Mouse (Mus musculus) urinary bladder, postnatal 10 days (tissue): ENCODE measurements around the gene Car12.
A peak's percentile ranks its signal among the peaks of the same experiment; 100 is the strongest.

Experiments used
- DNase-seq: peaks from one replicate; pipeline ENCODE4 v3.0.0; 2022; ENCODE audit warnings: low spot score

The Car12 gene

DNA sequence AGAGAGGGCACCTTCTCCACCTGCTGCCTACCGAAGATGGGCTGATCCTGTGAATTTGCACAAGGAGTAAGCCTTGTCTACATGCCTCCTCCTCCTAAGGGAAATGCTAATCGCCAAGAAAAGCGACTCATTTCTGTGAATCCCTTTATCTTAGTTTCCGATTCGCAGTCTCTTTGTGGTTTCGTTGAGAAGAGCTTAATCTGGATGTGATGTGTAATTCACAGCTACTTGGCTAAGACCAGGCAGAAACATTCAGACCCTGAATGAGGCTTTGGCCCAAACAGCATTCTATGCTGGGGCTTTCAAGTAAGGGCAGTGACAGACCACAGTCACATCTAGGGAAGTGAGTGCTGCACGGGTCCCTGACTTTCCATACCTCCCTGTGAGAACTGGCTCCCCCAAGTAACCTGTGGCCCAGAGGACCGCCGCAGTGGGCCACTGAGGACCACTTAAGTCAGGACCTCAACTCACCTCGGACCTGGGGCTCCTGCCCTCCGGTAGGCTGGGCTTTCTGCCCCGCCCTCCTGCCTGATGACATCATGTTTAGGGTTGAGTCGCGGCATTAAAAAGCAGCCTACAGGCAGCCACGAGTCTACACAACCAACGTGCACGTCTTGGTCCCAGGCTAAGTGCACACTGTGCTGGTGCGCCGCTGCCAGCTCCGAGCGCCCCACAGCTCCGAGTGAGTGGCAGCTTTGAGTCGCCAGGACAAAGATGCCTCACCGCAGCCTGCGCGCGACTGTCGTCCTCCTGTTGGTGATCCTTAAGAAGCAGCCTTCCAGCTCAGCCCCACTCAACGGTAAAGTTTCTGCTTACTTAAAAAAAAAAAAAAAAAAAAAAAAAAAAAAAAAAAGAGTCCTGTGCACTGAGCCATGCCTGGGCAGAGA, at the start of gene Car12:
TSS of gene Car12 (plus strand) at position 552 of the 887 bp plus-strand sequence.
- no peak for DNase-seq

DNA sequence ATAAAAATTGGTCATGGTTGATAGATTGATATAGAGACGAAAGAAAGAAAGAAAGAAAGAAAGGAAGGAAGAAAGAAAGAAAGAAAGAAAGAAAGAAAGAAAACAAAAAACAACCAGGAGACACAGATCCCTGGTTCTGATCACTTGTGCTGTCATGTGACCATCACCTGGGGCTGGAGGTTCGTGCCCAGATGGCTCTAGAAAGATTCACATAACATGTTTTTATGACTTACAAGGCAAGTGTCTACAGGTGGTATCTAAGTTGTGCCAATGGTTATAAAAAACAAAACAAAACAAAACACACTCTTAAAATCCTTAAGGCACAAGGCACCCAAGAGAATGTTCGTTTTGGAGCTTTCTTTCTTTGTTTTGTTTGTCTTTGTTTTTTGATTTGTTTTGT, 49.7 kb upstream of the Car12 start:
- no peak for DNase-seq

DNA sequence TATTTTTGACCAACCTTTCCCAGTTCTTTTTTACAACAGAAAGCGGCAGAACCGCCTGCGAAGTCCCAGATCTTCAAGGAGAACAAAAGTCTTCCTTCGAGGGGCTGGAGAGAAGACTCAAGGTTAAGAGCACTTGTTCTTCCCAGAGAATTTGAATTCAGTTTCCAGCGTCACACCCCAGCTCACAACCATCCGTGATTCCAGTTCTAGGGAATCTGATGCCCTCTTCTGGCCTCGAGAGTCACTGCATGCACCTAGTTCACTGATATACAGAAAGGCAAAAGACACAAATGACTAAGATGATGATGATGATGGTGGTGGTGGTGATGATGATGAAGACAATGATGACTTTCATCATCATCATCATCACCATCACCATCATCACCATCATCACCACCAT, 48.9 kb upstream of the Car12 start:
- DNase-seq = no peak

DNA sequence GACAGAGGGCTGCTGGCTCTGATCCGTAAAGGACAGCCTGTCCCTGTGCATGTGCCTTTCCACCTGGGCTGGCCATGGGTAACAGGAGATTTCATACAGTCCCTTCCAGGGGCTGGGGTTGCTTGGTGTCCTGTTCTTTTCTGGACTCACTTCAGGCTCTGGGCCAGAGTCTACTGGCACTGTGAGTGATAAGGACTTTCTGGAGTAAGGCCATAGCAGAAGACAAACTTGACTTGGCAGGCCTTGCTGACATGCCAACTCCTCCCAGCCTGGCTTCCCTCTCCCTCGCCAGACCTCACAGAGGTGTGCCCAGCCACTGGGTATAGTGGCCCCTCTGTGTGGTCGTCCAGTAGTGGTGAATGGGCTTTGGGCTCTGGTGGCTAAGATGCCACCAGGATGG, 47.3 kb upstream of the Car12 start:
- no peak for DNase-seq

DNA sequence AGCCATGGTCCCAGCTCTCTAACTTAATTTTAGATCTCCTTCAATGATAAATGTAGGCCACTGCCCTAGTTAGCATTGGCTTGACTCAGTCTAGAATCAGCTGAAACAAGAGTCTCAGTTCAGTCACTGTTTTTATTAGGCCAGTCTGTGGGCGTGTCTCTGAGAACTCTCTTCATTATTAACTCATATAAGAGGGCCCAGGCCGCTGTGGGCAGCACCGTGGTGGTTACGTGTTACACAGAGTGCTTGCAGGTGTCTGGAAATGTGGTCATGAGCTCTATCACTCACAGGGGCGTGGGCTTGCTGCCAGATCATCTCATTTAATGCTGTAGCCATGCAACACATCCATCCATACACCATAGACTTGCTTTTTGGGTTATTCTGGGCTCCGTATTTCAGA, 46.4 kb upstream of the Car12 start:
- DNase-seq = no peak

DNA sequence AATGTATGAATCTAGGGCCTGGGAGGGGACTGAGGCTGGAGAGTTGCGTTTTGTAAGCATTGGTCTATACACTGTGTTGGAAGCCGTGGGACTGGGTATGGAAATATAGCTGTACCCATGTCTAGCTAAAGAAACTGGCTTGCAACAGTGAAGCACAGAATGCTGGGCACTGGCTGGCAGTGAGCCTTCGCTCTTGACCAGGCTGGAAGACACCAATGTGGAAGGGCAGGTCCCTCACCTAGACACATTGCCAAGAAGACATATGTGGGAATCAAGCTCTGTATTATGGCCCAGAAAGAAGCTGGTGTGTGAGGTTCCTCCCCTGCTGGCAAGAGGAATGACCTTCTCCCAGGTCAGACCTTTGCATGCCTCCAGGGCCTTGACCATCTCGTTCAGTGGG, 45.6 kb upstream of the Car12 start:
- DNase-seq = no peak

DNA sequence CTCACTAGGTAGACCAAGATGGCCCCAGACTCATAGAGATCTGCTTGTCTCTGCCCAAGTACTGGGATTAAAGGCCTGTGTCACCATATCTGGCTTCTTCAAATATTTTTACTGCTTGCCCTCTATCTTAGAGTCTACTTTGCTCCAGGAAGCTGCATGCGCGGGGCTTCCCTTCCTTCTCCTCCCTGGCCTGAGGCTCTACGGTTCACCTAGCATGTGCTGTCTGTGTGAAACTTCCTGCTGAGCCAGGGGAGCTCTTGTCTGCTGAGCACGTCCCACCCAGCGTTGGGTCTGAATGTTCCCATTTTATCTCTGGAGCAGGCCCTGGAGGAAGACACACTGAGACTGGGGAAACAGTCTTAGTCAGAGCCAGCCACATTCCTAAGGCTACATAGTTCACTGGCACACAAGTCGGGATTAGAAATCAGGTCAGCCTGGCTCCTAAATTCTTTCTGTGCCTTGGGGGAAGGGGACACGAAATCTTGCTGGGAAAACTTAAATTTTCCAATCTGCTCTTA, 43.9 kb upstream of the Car12 start:
- DNase-seq = no peak

DNA sequence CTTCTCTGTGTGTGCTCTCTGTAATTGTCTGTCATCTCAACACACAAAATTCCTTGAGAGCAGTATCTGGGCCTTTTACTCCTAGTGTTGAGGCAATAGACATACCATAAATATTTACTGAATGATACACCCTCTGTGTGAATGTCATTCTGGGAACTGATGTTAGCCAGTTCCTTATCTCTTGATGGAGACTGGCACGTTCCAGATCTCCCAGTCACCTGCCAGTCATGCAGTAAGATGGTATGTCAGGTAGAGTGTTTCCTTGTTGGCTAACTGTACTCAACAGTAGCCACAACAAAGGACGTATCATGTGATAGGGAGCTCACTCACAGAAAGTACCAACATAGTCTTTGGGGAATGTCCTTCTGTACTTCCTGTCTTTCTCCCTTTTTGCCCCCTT, 39.7 kb upstream of the Car12 start:
- no peak for DNase-seq

DNA sequence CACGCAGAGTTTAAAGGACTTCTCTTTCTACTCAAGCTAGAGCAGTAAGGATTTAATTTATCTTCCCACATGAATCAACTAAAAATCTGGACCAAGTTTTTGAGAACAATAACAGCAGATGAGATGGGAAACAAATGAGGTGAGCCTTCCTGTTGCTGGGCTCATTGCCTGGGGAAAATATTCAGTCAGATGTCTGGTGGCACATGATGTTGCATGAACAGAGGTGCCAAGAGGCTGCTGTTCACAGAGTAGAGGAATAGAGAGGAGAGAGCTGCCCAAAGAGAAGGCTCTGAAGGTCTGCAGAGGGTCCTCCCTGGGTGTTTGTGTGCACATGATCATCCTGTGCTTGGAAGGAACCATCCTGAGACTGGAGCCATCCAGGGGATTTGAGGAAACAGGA, 37.9 kb upstream of the Car12 start:
- DNase-seq = no peak

DNA sequence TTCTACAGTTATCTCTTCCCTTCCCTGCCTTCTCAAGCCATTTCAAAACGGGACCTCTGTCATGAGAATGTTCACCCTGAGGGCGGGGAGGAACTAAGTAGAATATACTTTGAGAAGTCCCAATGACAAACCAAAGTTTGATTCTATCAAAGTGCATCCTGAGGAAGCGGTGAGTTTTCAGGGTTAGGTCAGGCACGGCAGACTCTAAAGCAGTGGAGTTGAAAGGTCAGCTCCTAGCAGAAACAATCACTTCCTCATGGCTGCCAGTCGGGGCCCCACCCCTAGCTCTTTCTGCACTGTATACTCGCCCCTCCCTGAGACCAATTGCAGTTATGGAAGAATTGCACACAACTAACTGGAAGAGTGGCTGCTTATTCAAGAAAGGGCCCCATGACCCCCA, 33.4 kb upstream of the Car12 start:
- DNase-seq = no peak

DNA sequence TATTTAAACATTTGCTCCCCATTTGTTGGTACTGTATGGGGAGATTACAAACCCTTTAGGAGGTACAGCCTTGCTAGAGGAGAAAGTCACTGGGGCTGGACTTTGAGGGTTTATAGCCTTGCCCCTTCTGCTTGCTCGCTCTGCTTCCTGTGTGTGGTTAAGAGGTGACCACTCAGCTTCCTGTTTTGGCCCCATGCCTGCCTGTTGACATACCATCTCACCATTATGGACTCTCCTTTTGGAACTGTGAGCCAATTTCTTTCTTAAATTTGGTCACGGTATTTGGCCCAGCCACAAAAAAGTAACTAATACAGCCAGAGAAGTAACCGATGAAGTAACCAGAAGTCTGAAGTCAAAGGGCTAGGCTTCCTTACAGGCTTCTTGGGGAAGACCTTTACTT, 30.7 kb upstream of the Car12 start:
- DNase-seq = no peak

DNA sequence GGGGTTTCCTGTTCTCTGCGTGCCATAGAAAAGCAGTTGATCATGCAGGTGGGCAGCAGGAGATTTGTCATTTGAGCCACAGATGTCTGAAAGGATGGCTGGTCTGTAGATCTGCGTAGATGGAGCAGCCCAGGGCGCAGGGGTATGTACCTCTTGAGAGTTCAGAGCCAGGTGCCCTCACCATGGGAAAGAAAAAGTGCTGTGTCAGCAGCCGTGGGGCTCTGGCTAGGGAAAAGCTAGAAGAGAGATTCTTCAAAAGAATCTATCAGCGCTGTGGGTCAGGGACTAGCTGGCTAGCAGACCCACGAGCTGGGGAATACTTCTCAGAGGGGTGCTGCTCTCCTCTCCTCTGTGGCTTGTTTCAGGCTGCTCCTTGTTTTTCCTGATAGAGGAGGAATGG, 27.8 kb upstream of the Car12 start:
- no peak for DNase-seq

DNA sequence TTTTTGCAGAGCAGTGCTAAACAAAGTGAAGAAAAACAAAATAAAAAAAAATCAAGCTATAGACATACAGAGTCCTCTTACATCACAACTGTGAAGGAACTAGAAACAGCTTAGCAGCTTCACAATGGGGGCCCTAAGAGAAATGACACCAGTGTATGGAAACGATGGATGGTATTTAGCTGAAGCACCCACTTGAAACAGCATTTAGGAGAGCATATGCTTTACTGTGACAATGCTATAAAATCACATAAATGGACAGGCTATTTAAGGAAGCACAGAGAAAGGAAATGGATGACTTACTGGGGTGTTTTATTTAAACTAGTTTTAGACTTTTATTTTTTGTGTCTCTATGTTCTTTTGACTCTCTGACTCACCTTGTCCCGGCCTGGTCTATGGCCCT, 25.8 kb upstream of the Car12 start:
- no peak for DNase-seq

DNA sequence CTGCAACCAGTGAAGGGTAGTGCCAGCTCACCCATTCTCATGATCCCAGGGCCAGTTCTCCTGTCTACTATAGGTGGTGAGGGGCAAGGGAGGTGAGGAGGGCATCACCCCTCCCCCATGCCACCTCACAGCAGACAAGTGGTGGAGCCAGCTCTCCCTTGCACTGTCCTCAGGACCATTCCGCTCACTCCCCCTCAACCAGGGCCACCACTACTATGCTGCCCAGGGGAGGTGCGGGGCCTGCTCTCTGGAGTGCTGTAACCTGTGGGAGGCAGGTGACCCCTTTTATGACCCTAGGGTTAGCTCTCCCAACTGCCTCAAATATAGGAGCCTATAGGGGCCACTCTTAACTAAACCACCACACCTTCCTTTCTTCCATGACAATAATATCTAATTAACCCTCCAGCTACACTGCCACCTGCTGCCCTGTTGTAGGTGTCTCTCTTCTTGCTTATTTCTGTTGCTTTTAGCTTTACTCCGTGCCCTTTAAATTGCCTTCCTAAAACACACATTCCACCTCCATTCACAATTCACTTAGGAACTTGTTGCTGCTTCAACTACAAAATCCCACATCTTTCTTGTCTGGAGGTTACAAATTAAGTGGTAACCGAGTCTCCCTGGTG, 21.7 kb upstream of the Car12 start:
- no peak for DNase-seq

DNA sequence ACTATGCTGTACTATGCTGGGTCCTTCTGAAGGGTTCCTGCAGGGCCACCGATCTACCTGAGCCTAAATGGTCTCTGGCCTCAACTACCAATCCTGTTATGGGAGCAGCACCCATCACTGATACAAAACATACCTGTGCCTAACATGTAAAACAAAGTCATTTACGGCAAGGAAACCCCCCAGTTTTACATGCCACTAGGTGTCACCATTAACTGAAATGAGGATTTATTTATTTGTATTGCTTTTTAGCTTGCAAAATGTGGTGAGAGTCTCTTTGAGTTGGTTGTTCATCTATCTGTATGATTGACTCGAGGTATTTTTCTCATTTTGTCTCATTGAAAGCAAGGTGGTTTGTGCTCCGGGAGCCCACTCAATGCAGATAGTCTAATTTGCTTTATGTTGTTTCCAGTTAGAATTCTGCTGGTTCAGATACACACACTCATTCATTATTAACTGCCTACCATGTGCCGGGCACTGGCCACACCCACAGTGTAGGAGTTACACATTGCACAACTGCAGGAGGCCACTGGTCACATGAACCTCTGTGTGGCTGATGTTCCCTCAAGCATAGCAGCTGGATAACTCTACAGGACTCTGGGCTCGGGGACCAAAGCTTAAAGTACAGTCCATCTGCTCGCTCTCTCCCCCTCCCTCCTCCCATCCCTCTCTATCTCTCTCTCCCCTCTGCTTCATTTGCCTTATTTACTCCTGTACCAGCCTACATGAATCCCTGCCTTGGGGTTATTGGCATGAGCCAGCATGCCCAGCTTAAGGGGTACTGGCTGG, 15.9 kb upstream of the Car12 start:
- no peak for DNase-seq

DNA sequence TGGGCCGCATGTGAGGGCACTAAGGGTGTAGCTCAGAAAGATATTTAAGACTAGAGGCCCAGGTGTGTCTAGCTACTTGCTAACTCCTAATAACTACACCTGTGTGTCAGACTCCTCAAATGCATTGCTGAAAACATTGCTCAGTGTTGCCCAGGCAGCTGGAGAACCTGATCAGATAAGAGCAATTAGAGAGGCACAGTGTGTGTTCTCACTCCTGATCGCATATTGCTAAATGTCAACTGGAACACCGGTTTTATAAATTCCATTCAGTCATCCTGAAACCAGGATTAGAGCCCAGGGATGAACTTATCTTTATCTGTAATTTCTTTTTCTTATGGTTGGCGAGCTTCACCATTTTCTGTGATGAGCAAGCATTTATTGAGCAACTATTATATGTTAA, 13.7 kb upstream of the Car12 start:
- no peak for DNase-seq

DNA sequence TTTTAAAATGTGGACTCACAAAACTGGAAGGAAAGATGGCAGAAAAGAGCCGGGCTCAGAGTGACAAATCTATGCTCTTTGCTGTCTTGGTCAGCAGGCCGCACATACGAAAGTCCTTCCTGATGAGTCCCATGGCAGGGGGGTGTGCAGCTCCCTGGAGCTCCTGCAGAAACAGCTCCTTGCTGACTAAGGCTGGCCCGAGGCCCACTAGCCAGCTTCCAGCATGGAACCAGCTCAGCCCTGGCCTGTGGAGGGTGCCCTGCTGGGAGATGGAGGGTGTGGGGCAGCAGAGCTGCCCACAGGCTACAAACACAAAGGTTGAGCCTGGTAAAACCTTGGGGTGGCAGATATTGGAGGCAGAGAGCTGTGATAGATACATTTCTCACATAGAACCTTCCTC, 10.5 kb upstream of the Car12 start:
- no peak for DNase-seq

DNA sequence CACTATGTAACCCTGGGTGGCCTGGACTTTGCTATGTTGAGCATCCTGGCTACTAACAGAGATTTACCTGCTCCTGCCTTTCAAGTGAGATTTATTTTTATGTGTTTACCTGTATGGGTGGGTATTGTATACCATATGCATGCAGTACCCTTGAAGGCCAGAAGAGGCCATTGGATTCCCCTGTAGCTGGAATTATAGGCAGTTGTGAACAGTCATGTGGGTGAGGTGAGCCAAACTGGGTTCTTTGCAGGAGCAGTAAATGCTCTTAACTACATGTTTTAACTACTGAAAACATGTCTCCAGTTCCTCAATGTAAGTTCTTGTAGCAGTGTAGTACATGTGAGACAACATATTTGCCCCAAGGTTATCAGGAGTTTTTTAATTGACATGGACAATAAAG, 8.1 kb upstream of the Car12 start:
- no peak for DNase-seq

DNA sequence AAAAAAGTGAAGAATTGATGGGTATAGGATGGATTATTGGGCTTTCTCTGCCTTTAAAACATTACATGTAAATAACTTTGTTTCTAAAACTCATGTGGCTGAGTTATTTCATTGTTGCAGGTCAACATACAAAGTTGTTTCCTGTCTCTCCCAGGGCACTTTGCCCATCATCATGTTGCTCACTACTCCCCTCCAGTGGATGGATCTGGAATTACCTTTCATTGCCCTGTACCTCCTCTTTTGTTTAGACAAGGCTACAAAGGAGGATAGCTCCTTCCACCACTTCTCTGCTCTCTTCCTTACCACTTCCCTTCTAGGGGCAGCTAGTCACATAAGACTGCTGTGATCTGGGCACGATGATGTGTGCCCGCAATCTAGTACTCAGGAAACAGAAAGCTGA, 7.7 kb upstream of the Car12 start:
- peak; percentile 37 for DNase-seq

DNA sequence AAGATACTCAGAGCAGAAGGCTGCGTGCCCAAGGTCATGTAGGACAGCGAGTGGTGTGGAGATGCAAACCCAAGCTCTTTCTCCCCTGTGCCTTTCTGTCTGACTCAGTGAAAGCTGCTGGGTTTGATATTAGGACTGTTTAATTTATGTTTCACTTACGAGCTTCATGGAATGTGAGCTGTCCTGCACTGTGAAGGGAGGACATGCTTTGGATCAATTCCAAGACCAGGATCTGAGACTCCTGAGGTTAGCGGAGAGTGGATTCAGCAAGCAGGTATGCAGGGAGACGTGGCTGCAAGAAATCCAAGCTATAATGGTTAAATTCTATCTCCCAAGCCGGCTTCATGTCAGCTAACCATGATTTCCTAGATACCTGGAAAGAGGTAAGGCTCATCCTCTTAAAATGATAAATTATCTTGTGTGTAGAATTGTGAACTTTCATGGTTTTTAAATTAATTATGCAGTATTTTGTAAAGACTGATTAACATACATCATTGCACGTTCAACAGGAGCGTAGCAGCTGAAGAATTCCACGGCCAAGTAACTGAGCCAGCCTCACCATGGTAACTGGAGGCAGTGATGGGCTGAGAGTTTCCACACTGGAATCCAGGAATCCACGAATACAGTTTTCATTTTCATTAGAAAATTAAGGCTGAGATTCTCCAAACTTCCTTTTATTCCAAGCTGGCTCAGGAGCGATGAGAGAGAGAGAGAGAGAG, 5.3 kb upstream of the Car12 start:
- no peak for DNase-seq

DNA sequence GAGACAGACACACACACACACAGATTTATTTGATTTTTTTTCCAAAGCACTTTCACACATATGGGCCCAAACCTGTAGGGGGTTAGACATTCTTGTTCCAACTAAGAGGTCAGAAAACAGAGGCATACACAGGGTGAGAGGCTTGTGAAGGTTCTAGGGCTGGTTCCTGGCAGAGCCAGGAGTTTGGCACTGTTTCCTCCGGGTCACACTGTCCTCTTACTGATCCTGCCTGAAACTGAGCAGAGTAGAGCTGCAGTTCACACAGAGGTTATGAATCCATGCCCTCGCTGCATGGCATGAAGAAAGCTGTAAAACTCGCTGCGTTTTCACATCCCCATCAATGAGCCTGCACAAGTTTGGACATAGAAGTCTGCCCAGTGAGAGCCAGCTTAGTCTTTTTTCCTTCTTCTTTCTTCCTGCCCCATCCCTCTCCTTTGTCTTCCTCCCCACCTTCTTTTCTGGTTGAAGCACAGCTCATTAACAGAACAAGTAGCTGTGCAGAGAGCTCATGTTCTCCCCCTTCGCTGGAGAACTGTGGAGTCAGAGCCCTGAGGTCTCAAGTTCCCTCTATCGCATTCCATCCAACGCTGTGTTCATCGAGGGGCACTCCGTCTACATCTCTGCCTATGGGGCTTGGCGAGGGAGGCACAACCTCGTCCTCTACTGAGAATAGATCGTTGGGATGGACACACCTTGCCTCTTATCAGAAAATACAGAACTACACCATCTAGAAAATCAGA, 4.5 kb upstream of the Car12 start:
- DNase-seq = no peak
